Mouse (Mus musculus) adrenal gland, adult 8-10 months (tissue): ENCODE data around the gene Sdhaf1. TPM values are rescaled to one million over a fixed set of nuclear protein-coding genes. Genes with fewer than 3 reads are reported as not detected.

Experiments used
- DNase-seq: peaks from one replicate; pipeline ENCODE4 v3.0.0; 2022
- total RNA-seq, 4 experiments: library from RNA; stranded (reverse); gene quantifications; 2 replicates each; pipeline ENCODE4 v1.2.4; 2022

The Sdhaf1 gene
- 10 to 100 TPM; 13.9 to 18.4 (median 16.1) TPM for total RNA-seq

- DNase-seq: no peak
Measured at GRCm38 (mm10) chr7:30323795-30324194, at the start of gene Sdhaf1. Gene Sdhaf1, minus strand, starts transcription at chr7:30323895.

- DNase-seq: no peak
Measured at GRCm38 (mm10) chr7:30367466-30367865, 43.8 kb upstream of the Sdhaf1 start.

GRCm38 (mm10) chr7:30363344-30363738, 39.6 kb upstream of the Sdhaf1 start:
- no peak for DNase-seq

- DNase-seq: no peak
Measured at GRCm38 (mm10) chr7:30362652-30363343, 39.1 kb upstream of the Sdhaf1 start, which contains the start of gene Lrfn3. Gene Lrfn3, minus strand, starts transcription at chr7:30362772.

- peak; percentile 63 for DNase-seq
Measured at GRCm38 (mm10) chr7:30360028-30360427, 36.3 kb upstream of the Sdhaf1 start.

GRCm38 (mm10) chr7:30359276-30359865, 35.7 kb upstream of the Sdhaf1 start:
- DNase-seq: no peak

GRCm38 (mm10) chr7:30358378-30359186, 34.9 kb upstream of the Sdhaf1 start:
- DNase-seq: no peak

- no peak for DNase-seq
Measured at GRCm38 (mm10) chr7:30354059-30354458, 30.4 kb upstream of the Sdhaf1 start.

GRCm38 (mm10) chr7:30353279-30353822, 29.7 kb upstream of the Sdhaf1 start:
- DNase-seq: peak; percentile 36

- no peak for DNase-seq
Measured at GRCm38 (mm10) chr7:30347828-30348227, 24.1 kb upstream of the Sdhaf1 start.

- DNase-seq: peak; percentile 32
Measured at GRCm38 (mm10) chr7:30346635-30347379, 23.1 kb upstream of the Sdhaf1 start.

- DNase-seq: no peak
Measured at GRCm38 (mm10) chr7:30339432-30340109, 15.9 kb upstream of the Sdhaf1 start.

GRCm38 (mm10) chr7:30336384-30336783, 12.7 kb upstream of the Sdhaf1 start:
- DNase-seq: peak; percentile 50

GRCm38 (mm10) chr7:30335688-30336087, 12.0 kb upstream of the Sdhaf1 start:
- DNase-seq: no peak

- DNase-seq: no peak
Measured at GRCm38 (mm10) chr7:30334563-30334962, 10.9 kb upstream of the Sdhaf1 start.

GRCm38 (mm10) chr7:30333436-30333835, 9.7 kb upstream of the Sdhaf1 start:
- DNase-seq: peak; percentile 80

GRCm38 (mm10) chr7:30332622-30333259, 9.0 kb upstream of the Sdhaf1 start:
- DNase-seq: no peak

GRCm38 (mm10) chr7:30331887-30332286, 8.2 kb upstream of the Sdhaf1 start:
- peak; percentile 61 for DNase-seq

GRCm38 (mm10) chr7:30328379-30328778, 4.7 kb upstream of the Sdhaf1 start:
- DNase-seq: no peak

GRCm38 (mm10) chr7:30327140-30327539, 3.4 kb upstream of the Sdhaf1 start:
- no peak for DNase-seq

- no peak for DNase-seq
Measured at GRCm38 (mm10) chr7:30326427-30326826, 2.7 kb upstream of the Sdhaf1 start.
